Mouse (Mus musculus): Measurements from ENCODE around the gene Edem1. TPM values are rescaled to one million over a fixed set of nuclear protein-coding genes. Genes with fewer than 3 reads are reported as not detected.
"Not testable (repeated sequence)": the region's sequence is repeated elsewhere in the genome, so short reads cannot be mapped to it uniquely, and the experiment has no call there.

Edem1 gene
- polyA plus RNA-seq, 1 experiment from 2014 or later: 8.6 TPM

- no peak for ATAC-seq
- no peaks in the 10 kb centered on the region for H3K4me1 ChIP-seq
- WGBS: 94% methylated on average over 9 of the region's 9 CpGs
These were observed 30.1 kb downstream of the Edem1 start for GRCm38 (mm10) chr6:108858583-108858982.

GRCm38 (mm10) chr6:108861226-108861625, 32.8 kb downstream of the Edem1 start:
- Histone ChIP-seq H3K9ac (no peak overlapping the region), H3K4me3 (no peak overlapping the region), H3K4me2 (no peak overlapping the region), H3K27ac (no peak overlapping the region), H3K36me3 (ENCODE audit: poor library complexity, severe bottlenecking) (peaks cover 15% of the 10 kb centered on the region), H3K9me3 (replicated peaks) (peaks cover 6% of the 10 kb centered on the region), H3K4me1 (no peaks in the 10 kb centered on the region), H3K27me3 (no peaks in the 10 kb centered on the region)
- ATAC-seq: no peak
- WGBS: 93% methylated on average over 1 of the region's 1 CpGs

More at GRCm38 (mm10) chr6:108858583-108858982, 30.1 kb downstream of the Edem1 start:
- Histone ChIP-seq H3K4me2 (no peak overlapping the region), H3K9ac (no peak overlapping the region), H3K27ac (no peak overlapping the region), H3K9me3 (replicated peaks) (peaks cover 6% of the 10 kb centered on the region), H3K4me3 (no peak overlapping the region), H3K27me3 (no peaks in the 10 kb centered on the region), H3K36me3 (ENCODE audit: poor library complexity, severe bottlenecking) (peaks cover 38% of the 10 kb centered on the region)

GRCm38 (mm10) chr6:108862548-108862947, 34.1 kb downstream of the Edem1 start:
- no peak overlapping the region for H3K9ac ChIP-seq
- H3K27me3 ChIP-seq: no peaks in the 10 kb centered on the region
- WGBS: 90% methylated on average over 2 of the region's 2 CpGs
- H3K4me2 ChIP-seq: no peak overlapping the region
- H3K36me3 ChIP-seq (ENCODE audit: poor library complexity, severe bottlenecking): peaks cover 9% of the 10 kb centered on the region
- no peak overlapping the region for H3K4me3 ChIP-seq
- H3K27ac ChIP-seq: no peak overlapping the region
- H3K4me1 ChIP-seq: no peaks in the 10 kb centered on the region
- peaks cover 6% of the 10 kb centered on the region for H3K9me3 ChIP-seq (replicated peaks)
- peak; percentile 28; the same call in 1 of the 2 replicates for ATAC-seq

GRCm38 (mm10) chr6:108866317-108866716, 37.9 kb downstream of the Edem1 start:
- no peak overlapping the region for H3K4me3 ChIP-seq
- H3K4me1 ChIP-seq: no peaks in the 10 kb centered on the region
- ATAC-seq: no peak
- peaks cover 6% of the 10 kb centered on the region for H3K9me3 ChIP-seq (replicated peaks)
- WGBS: 84% methylated on average over 5 of the region's 5 CpGs
- peaks cover 5% of the 10 kb centered on the region; the same call in 1 of the 2 replicates for H3K36me3 ChIP-seq (ENCODE audit: poor library complexity, severe bottlenecking)
- H3K9ac ChIP-seq: no peak overlapping the region
- no peak overlapping the region for H3K4me2 ChIP-seq
- H3K27me3 ChIP-seq: no peaks in the 10 kb centered on the region
- H3K27ac ChIP-seq: no peak overlapping the region

- H3K4me1 ChIP-seq; H3K27ac ChIP-seq; H3K36me3 ChIP-seq (ENCODE audit: poor library complexity, severe bottlenecking); H3K27me3 ChIP-seq; H3K4me2 ChIP-seq; H3K9ac ChIP-seq; H3K4me3 ChIP-seq; H3K9me3 ChIP-seq (replicated peaks); ATAC-seq: not testable (repeated sequence)
- 34% methylated on average over 2 of the region's 2 CpGs for WGBS
These were observed 40.6 kb downstream of the Edem1 start for GRCm38 (mm10) chr6:108869031-108869430.

GRCm38 (mm10) chr6:108870421-108870820, 42.0 kb downstream of the Edem1 start:
- Histone ChIP-seq H3K27ac (no peak overlapping the region), H3K4me3 (no peak overlapping the region), H3K9me3 (replicated peaks) (no peaks in the 10 kb centered on the region), H3K27me3 (no peaks in the 10 kb centered on the region), H3K4me2 (no peak overlapping the region), H3K9ac (no peak overlapping the region), H3K4me1 (no peaks in the 10 kb centered on the region), H3K36me3 (ENCODE audit: poor library complexity, severe bottlenecking) (no peaks in the 10 kb centered on the region)
- WGBS: 86% methylated on average over 2 of the region's 2 CpGs
- ATAC-seq: no peak

GRCm38 (mm10) chr6:108871251-108871650, 42.8 kb downstream of the Edem1 start:
- 88% methylated on average over 4 of the region's 4 CpGs for WGBS
- no peak overlapping the region for H3K9ac ChIP-seq
- ATAC-seq: no peak

GRCm38 (mm10) chr6:108875344-108875743, 46.9 kb downstream of the Edem1 start:
- Histone ChIP-seq H3K4me3 (no peak overlapping the region), H3K27ac (no peak overlapping the region), H3K9ac (no peak overlapping the region), H3K9me3 (replicated peaks) (no peaks in the 10 kb centered on the region), H3K4me2 (no peak overlapping the region), H3K4me1 (0 out of 2 replicates have a peak, but pooled peaks cover 3% of the 10 kb centered on the region), H3K36me3 (ENCODE audit: poor library complexity, severe bottlenecking) (no peaks in the 10 kb centered on the region), H3K27me3 (no peaks in the 10 kb centered on the region)
- ATAC-seq: no peak
- 83% methylated on average over 1 of the region's 1 CpGs for WGBS

More at GRCm38 (mm10) chr6:108871251-108871650, 42.8 kb downstream of the Edem1 start:
- H3K27me3 ChIP-seq: no peaks in the 10 kb centered on the region
- H3K27ac ChIP-seq: no peak overlapping the region
- H3K4me3 ChIP-seq: no peak overlapping the region
- H3K9me3 ChIP-seq (replicated peaks): no peaks in the 10 kb centered on the region
- H3K36me3 ChIP-seq (ENCODE audit: poor library complexity, severe bottlenecking): no peaks in the 10 kb centered on the region
- H3K4me1 ChIP-seq: 0 out of 2 replicates have a peak, but pooled peaks cover 3% of the 10 kb centered on the region
- no peak overlapping the region for H3K4me2 ChIP-seq

GRCm38 (mm10) chr6:108876052-108876451, 47.6 kb downstream of the Edem1 start:
- peak overlapping the region; percentile 12; the same call in 1 of the 2 replicates for H3K4me2 ChIP-seq
- 36% methylated on average over 5 of the region's 5 CpGs for WGBS

GRCm38 (mm10) chr6:108876486-108876885, 48.0 kb downstream of the Edem1 start:
- Histone ChIP-seq H3K36me3 (ENCODE audit: poor library complexity, severe bottlenecking) (no peaks in the 10 kb centered on the region), H3K9ac (no peak overlapping the region), H3K4me3 (no peak overlapping the region), H3K27ac (no peak overlapping the region), H3K4me2 (no peak overlapping the region), H3K27me3 (no peaks in the 10 kb centered on the region), H3K4me1 (0 out of 2 replicates have a peak, but pooled peaks cover 3% of the 10 kb centered on the region), H3K9me3 (replicated peaks) (peaks cover 5% of the 10 kb centered on the region; the same call in 1 of the 2 replicates)
- no peak for ATAC-seq
- 41% methylated on average over 2 of the region's 2 CpGs for WGBS

More at GRCm38 (mm10) chr6:108876052-108876451, 47.6 kb downstream of the Edem1 start:
- Histone ChIP-seq H3K9ac (no peak overlapping the region), H3K27me3 (no peaks in the 10 kb centered on the region), H3K27ac (no peak overlapping the region), H3K4me3 (no peak overlapping the region), H3K9me3 (replicated peaks) (peaks cover under 1% of the 10 kb centered on the region; the same call in 1 of the 2 replicates), H3K4me1 (0 out of 2 replicates have a peak, but pooled peaks cover 3% of the 10 kb centered on the region), H3K36me3 (ENCODE audit: poor library complexity, severe bottlenecking) (no peaks in the 10 kb centered on the region)
- peak; percentile 48 for ATAC-seq

- Histone ChIP-seq H3K36me3 (ENCODE audit: poor library complexity, severe bottlenecking) (no peaks in the 10 kb centered on the region), H3K27ac (no peak overlapping the region), H3K9me3 (replicated peaks) (peaks cover 5% of the 10 kb centered on the region; the same call in 1 of the 2 replicates), H3K9ac (no peak overlapping the region), H3K4me3 (no peak overlapping the region), H3K4me1 (0 out of 2 replicates have a peak, but pooled peaks cover 3% of the 10 kb centered on the region), H3K27me3 (no peaks in the 10 kb centered on the region), H3K4me2 (no peak overlapping the region)
- no peak for ATAC-seq
- WGBS: 84% methylated on average over 4 of the region's 4 CpGs
These were observed 52.0 kb downstream of the Edem1 start for GRCm38 (mm10) chr6:108880368-108881013.

- Histone ChIP-seq H3K9me3 (replicated peaks) (peaks cover 5% of the 10 kb centered on the region; the same call in 1 of the 2 replicates), H3K4me2 (no peak overlapping the region), H3K4me1 (0 out of 2 replicates have a peak, but pooled peaks cover under 1% of the 10 kb centered on the region), H3K36me3 (ENCODE audit: poor library complexity, severe bottlenecking) (no peaks in the 10 kb centered on the region), H3K27ac (no peak overlapping the region), H3K9ac (no peak overlapping the region), H3K4me3 (no peak overlapping the region), H3K27me3 (no peaks in the 10 kb centered on the region)
- no peak for ATAC-seq
- WGBS: 91% methylated on average over 4 of the region's 4 CpGs
These were observed 52.6 kb downstream of the Edem1 start for GRCm38 (mm10) chr6:108881074-108881473.
